Mouse (Mus musculus) CD4-positive, CD25-positive, alpha-beta regulatory T cell, adult 4 months (primary cell): Measurements from ENCODE around the gene Yipf6. TPM values are rescaled to one million over a fixed set of nuclear protein-coding genes. Genes with fewer than 3 reads are reported as not detected.
"Not testable (repeated sequence)": the region's sequence is repeated elsewhere in the genome, so short reads cannot be mapped to it uniquely, and the experiment has no call there.

ENCODE experiments used
- ATAC-seq: one replicate; pipeline ENCODE4 v1.8.0; 2017
- polyA plus RNA-seq, 2 experiments: library from polyadenylated mRNA; unstranded; fragments of 100-300 nt; shearing (Covaris generic); gene quantifications; one replicate each; pipeline ENCODE4 v1.2.1; 2017

Yipf6 gene
- 10 to 100 TPM; 26.3 to 27.9 TPM for polyA plus RNA-seq

DNA sequence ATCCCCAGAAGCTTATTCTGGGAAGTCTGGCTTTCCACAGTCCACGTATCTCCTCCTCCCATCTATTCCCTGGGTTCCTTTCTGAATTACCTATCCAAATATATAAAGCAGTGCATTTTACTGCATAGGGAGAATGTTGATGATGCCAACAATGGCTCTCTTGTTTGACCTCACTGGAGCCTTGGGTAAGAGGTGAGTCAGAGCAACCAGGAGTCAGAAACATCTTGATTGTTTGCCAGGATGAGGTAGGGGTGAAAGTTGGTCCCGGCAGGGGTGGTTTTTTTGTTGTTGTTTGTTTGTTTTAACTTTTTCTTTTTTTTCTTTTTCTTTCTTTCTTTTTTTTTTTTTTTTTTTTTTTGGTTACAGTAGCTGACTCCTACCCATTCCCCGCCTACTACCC lies at the start of gene Yipf6:
Yipf6 (plus strand) TSS at position 216 of the 400 bp plus-strand sequence.
- no peak for ATAC-seq

DNA sequence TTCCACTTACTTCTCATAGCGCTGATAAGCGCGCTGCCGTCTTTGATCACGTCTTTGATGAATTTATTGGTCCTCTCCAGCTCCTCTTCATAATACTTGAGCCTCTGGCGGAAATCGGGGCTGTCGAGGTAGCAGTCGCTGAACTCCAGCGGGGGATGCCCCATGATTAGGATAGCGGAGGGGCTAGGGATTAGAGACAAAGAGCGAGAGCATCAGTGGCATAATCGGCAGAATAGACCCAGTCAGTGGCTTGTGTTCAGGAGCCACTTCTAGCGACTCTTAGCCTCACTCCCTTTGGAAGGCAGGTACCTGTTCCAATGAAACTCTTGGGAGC lies 46.1 kb upstream of the Yipf6 start:
- no peak for ATAC-seq

DNA sequence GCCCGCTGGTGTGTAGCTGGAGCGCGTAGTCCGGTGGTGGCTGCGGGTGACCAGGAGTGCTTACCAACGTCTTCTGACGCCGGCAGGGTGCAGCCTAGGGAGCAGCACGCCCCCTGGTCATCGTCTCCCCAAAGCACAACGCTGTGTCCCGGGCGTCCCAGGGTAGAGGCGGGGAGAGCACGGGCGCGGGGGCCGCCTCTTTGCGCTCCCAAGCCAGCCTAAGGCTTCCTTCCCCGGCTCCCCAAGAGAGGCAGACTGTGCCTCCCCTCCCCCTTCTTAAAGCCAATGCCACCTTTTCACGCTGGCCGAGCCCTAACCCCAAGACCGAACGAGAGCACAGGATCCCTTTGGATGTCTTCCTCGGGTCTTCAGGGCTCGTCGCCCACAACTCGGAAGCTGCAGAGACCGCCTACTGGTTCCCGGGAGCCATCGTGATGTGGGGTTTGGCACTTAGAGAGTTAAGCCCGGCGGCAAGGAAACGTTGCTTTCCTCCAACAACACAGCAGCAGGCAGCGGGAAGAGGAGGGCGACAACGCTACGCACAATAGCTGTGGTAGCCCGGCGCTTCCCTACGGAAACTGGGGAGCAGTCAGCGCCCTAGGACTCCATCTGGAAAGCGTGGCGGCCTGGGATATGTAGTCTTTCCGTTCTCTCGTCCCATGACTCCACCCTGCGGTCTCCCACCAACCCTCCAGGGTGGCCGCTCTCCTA lies 45.6 kb upstream of the Yipf6 start, which contains the start of gene Ophn1:
Ophn1 (minus strand) TSS at position 620 of the 711 bp plus-strand sequence.
- no peak for ATAC-seq

DNA sequence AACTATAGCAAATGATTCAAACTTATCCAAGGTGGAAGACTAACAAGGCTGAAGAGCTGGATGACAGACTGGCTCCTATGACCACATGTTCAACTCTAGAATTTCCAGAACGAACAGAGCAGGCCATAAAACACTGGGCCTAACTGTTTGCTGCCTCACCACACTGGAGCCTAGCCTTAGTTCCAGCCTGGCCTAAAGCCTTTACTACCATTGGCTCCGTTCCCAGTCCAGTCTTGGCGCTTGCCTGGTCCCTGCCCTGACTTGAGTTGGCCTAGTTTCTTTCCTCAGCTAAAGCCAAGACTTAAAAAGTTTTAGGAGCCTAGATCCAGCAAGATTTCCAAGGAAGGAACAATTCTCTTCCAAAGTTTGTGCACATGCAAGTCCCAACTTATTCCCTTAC lies 37.8 kb upstream of the Yipf6 start:
- no peak for ATAC-seq

DNA sequence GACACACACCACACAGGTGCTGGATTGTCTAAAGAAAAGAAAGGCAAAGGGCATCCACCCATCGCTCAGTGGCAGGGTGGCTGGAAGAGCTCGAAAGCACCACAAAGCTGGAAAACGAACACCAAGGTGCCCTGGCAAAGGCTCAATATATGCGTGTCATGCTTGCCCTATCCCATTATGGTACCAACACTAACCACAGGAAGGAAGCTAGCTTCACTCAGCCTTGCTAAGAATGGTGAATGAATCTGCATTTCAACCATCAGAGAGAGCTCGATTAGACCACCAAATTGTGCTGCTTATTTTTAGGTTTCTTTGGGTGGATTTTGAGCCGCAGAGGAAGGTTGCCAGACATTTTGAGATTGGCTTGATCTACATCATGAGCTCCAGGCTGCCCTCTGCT lies 31.9 kb upstream of the Yipf6 start:
- no peak for ATAC-seq

DNA sequence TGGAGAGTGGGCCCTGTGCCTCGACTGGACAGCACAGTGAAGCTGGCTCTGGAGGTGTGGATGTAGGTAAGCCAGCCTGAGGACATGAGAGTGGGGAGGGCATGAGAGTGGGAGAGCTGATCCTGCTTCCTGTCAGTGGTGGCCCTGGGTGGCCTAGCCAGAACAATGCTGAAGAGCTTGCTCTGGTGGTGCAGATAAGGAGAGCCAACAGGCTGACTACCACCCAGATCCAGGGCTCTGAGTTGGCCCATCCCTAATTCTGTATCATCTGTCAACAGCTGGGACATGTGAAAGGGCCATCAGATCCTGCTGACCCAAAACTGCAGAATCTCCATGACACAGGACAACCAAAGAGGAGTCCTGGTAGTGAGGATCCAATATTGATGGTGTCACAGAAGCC lies 27.2 kb upstream of the Yipf6 start:
- ATAC-seq, result no peak

DNA sequence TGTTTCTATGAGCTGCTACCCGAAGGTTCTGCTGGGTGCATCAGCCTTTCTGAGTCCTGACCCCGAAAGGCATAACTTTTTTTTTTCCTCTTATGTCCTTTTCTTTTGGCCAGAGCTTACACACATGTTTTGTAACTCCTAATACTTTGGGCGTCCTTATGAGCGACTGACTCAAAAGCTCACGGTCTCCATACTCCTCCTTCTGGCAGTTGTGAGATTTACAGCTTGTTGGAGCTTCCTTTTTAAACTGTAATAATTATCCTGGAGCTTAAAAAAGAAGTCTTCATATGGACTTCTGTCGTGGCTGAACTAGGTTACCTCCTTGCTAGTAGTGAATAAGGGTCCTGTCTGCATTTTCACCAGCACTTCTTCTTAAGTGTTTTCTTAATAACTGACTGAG lies 16.7 kb upstream of the Yipf6 start:
- peak; percentile 57 for ATAC-seq

DNA sequence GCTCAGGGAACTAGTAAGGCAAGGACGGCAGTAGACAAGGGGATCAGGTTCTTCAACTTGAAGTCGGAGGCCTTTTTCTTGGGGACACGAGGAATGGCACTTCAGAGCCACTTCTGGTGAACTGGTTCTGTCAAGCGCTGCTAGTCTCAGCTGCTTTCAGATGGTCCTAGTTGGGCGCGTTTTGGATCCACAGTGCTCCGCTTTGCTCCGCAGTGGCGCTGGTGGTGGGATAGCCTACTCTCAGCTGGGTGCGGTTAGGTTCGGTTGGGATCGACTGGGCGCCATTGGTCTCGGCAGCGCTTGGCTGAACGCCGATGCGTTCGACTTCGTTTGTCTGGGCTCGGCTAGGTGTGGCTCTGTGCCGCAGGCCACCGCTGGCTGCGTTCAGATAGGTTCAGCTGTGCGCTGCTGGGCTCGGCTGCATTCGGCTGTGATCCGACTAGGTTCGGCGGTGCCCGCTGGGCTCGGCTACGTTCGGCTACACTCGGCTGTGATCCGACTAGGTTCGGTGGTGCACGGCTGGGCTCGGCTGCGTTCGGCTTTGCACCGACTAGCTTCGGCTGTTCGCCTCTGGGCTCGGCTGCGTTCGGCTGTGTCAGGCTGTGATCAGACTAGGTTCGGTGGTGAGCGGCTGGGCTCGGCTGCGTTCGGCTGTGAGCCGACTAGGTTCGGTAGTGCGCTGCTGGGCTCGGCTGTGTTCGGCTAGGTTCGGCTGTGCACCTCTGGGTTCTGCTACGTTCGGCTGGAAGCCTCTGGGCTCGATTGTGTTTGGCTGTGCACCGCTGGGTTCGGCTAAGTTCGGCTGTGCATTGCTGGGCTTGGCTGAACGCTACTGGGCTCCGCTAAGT lies 815 bp downstream of the Yipf6 start:
- peak; percentile 78 for ATAC-seq

DNA sequence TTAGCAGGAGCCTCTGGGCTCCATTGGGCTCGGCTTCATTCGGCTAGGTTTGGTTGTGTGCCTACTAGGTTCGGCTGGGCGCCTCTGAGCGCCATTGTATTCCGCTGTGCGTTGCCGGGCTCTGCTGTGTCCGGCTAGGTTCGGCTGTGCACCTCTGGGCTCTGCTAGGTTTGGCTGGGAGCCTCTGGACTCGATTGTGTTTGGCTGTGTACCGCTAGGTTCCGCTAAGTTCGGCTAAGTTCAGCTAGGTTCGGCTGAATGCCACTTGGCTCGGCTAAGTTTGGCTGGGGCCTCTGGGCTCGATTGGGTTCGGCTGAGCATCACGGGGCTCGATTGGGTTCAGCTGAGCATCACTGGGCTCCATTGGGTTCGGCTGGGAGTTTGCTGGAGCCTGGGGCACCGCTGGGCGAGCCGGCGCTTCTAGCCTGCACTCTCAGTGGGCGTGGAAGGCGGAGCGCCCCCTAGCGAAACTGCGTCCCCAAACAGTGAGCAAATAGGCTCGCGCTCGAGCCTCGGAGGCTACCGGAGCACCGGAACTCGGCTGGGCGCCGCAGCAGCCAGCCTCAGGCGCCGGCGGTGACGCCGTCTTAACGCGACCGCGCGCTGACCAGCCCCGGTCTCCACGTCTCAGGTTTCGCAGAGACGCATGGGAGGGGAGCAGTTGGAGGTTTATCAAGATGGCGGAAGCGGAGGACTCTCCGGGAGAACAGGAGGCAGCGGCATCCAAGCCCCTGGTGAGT lies 1.6 kb downstream of the Yipf6 start:
- peak; percentile 58 for ATAC-seq

DNA sequence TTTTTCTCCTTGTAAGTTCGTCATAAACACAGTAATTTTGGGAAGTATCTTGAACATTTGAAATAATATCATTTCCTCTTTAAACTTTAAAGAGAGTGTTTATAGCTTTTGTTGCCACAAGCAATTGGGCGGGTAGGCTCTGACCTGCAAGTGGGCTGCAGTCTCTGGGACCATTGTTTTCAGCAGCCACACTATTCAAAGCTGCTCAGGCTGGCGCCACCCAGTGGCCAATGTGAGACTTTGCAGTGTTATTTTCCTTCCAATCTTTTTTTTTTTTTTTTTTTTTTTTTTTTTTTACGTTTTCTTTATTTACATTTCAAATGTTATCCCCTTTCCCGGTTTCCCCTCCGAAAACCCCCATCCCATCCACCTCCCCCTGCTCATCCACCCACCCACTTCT lies 17.8 kb downstream of the Yipf6 start:
- ATAC-seq, result no peak

DNA sequence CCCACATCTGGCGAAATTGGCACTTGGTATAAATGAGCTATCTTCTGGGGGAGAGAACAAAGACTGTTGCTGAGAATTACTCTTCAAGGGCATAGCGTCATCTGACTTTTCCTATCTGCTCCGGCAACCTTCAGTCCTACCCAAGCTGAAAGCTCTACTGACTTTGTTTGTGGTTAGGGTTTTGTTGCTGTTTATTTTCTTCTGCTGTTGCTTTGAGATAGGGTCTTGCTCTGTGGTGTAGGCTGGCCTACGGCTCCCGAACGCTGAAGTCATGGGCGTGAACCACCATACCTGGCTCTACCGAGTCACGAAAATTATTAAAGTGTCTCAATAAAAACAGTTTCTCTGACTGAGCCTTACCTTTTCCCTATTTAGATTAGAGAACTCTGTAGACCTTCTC lies 22.2 kb downstream of the Yipf6 start:
- no peak for ATAC-seq

DNA sequence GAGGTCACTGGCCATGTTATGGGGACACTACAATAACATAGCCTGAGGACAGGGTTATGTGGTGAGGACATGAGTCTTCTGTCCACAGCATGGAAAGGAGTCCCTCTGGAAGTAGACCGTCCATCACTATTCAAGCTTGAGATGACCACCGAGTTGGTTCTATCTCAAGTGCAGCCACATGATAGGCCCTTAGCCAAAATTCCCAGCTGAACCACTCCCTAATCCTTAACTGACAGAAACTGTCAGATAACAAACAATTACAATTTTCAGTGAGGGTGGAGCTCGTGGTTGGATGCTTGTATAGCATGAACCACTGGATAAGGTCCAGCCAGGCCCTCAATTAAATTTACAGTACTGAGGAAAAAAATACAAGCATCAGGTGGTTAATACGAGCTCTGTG lies 22.9 kb downstream of the Yipf6 start:
- no peak for ATAC-seq

DNA sequence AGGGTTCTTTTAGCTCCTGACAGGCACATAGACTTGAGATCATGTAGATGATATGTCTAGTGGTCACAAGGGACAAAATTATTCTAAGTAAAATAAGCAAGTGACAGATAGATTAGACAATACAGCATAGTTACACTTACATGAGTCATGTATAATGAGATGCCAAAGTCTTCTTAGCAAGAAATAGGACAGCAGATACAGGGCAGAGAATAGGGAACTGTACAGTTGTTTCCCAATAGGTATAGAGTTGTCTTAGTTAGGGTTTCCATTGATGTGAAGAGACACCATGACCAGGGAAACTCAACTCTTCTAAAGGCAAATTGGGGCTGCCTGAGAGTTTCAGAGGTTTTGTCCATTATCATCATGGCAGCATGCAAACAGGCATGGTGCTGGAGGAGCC lies 27.6 kb downstream of the Yipf6 start:
- no peak for ATAC-seq

DNA sequence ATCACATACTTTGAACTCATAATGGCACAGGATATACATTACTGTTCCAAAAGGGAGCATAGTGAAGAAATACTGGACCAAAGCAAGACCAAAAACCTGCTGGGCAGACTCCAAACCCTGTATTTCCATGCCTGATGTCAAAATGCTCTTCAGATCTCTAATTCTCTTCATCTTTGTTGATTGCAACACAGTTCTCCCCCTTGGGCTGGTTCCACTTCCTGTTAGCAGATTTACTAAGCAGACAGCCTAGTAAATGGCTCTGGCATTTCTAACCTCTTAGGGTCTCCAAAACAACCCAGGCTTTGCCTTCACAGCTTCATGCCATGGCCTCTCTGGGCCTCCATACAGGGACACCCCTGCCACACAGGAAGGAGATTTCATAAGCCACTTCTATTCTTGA lies 28.4 kb downstream of the Yipf6 start:
- ATAC-seq, result no peak

DNA sequence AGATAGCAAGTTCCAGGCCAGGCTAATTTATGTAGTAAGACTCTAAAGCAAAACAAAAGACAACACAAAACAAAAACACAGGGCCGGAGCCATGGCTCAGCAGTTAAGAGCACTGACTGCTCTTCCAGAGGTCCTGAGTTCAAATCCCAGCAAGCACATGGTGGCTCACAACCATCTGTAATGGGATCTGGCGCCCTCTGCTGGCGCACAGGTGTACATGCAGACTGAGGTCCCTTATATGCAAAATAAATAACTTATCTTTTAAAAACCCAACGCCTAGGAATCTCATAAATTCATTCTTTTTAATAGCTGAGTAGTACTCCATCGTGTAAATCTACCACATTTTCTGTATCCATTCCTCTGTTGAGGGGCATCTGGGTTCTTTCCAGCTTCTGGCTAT lies 50.5 kb downstream of the Yipf6 start:
- ATAC-seq, result not testable (repeated sequence)

DNA sequence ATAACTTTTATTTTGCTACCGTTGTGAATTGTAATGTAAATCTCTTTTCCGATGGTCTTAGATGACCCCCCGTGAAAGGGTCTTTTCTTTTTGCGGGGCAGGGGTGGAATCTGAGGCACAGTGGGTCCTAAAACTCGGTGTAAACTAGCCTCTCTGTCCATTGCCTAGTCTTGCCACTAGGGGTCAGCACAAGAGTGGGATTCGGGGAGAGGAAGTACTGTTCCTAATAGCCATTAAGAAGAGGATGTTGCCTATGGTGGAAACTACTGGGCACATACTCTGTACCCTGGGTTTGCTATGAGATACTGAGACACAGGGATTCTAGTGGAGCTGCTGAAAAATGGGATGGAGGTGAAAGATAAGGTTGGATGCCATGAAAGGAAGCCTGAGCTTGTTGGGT lies 53.5 kb downstream of the Yipf6 start:
- ATAC-seq, result no peak

Other genes starting within 250 kb of the Yipf6 start
- under 1 TPM in 1 of 2 experiments, not detected in 1; 0.07 TPM for gene Ophn1, start 45.3 kb upstream of the Yipf6 start, polyA plus RNA-seq
- gene Stard8, start 66.9 kb downstream of the Yipf6 start, polyA plus RNA-seq, result under 1 TPM; 0.56 to 0.58 TPM
- gene Efnb1, start 199.8 kb downstream of the Yipf6 start, polyA plus RNA-seq, result under 1 TPM; 0.18 to 0.32 TPM